Mouse (Mus musculus) left cerebral cortex, adult 8-10 months (tissue): Measurements from ENCODE around the gene Rhbdf1. TPM values are rescaled to one million over a fixed set of nuclear protein-coding genes. Genes with fewer than 3 reads are reported as not detected.
"Not testable (repeated sequence)": the region's sequence is repeated elsewhere in the genome, so short reads cannot be mapped to it uniquely, and the experiment has no call there.

Source experiments
- DNase-seq, 2 experiments: peaks; one replicate each; pipeline ENCODE4 v3.0.0; 2022; ENCODE audit warnings: low spot score in 2 of 2
- total RNA-seq, 4 experiments: library from RNA; stranded (reverse); gene quantifications; 2 replicates each; pipeline ENCODE4 v1.2.4; 2022

Gene Rhbdf1
- total RNA-seq, 4 experiments from 2014 or later: 8.4 to 14.2 (median 10.1) TPM

DNA sequence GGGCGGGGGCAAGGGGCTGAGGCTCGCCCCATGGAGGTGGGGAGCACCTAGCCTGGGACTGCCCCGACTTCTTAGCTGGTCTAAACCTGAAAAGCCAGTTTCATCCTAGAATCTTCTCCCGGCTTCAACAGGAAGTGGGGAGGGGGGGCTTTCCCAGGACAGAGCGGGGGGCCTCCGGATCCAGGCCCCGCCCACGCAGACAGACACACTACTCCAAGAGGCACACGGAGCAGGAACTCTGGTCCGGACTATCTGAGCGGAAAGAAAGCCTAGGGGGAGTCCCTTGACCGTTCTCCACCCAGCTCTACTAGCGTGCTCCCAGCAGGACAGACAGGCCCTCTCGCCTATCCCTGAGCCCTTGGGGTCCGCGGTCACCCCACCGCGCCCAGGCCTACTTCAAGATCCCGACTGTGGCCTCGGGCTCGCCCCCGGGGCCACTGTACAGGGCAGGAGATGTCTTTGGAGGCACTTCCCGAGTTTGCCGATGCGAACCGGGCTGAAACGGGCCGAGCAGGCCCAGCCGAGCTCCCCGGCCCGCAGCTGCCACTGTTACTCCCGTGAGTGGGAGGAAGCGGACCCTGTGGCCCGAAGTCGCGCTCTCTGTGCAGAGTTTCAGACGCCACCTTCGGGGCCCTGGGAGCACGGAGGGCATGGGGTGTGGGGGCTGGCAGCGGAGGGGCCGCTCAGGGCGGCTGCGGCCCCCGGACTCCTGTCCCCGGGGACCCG is 712 bp downstream of the Rhbdf1 start:
- DNase-seq: no peak

DNA sequence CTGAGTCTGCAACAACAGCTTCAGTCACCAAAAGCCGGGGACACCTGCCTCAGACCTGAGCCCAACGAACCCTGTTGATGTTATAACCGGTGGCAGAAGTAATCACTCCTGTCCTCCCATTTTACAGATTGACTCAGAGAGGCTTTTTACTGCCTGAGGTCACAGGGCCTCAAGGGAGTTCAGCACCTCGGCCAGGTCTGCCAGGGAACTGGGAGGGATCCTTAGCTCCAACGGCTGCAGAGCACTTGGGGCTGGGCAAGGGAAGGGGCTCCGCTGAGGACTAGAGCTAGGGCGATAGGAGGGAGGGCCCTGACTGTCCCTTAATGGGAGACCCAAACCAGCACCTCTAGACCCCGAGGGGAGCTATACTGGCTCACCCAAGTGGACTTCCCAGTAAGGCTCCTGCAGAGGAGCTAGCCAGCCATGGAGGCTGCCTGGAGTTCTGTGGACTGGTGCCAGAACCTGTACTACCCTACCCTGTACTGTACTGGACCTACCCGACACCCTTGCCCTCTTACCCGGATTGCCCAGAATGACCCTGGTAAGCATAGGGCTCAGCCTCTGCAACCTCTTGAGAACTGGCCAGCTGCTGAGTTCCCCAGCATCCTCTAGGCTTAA is 1.4 kb downstream of the Rhbdf1 start:
- DNase-seq: no peak

DNA sequence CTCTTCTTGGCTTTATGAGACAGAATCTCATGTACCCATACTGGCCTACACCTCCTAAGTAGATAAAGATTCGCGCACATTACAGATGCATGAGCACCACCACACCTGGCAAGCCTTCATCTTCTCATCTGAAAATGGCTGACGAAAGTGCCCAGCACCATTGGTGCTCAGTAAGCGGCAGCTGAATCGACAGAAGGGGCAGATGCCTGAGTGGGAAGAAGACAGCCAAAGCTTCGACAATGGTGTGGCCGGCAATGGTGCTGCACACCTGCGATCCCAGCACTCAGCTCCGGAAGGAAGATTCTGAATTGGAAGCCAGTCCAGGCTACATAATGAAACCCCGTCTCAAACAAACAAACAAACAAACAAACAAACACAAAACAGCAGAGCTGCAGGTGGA is 2.8 kb downstream of the Rhbdf1 start:
- DNase-seq: no peak

DNA sequence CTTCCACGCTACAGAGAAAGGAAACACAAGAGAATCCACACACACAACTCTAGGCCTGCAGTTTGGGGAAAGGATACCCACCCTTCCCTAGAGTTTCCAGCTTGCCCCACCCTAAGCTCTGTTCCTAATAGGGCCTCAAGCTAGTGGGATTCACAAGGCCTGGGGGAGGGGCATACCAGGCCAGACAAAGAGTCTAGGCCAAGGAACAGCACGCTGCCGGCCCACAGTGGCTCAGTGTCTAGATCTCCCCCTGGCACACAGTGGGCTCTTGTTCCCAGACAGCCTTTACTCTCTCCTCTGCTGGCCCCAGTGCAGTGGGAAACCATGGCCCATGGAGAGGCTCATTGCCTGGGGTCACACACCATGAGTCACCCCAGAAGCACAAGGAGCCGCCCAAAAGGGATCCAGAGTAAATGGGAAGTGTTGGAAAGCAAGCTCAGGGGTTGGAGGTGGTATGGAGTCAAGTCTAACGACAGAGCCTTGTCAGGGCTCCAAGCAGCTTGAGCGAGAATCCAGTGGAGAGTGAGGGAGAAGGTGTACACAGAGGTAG is 3.5 kb downstream of the Rhbdf1 start:
- no peak for DNase-seq

DNA sequence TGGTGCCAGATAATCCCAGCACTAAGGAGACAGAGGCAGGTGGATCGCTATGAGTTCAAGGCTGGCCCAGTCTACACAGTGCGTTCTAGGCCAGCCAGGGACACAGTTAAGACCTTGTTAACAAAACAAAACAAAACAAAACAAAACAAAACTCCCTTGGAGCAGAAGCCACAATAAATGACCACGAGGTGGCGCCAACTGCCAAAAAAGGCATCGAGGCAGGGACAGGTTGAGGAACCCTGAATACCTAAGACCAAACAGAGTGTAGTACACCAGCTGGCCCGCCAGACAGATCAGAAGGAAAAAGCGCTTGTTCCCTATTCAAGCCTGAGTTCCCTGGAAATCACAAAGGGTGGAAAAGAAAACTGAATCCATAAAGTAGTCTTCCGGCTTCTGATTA is 5.2 kb downstream of the Rhbdf1 start:
- no peak for DNase-seq

DNA sequence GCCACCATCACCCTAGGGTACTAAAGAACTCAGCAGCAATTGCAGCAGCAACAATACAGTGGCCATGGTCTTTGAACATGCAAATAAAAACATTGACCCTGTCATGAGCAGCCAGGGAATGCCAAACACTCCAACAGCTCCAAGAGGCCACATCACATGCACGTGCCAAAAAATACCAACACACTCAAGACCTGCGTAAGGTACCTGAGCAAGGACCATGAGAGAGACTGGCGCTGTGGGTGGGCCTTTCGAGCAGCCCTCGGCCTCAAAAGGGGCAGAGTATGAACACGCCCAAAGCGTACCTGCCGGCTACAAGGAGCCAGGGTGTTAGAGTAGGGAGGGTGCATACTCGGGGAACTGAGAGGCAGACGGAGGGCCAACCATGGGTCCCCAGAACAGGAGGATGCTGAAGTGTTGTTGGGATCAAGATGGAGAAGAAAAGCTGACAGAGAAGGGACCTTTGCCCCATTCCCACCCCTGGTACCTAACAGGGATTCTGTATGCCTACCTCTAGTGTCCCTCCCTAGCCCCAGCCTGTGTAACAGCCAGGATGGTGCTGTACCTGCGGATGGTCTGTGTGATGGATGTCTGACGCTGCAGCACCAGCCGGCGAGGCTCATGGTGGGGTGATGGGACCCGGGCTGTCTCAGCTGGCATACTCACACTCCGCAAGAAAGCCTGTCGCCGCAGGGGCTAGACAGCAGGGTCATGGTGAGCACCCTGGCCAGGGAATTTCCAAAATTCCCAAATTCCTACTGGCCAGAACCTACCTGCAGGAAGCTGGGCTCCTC is 6.5 kb downstream of the Rhbdf1 start:
- DNase-seq: no peak

DNA sequence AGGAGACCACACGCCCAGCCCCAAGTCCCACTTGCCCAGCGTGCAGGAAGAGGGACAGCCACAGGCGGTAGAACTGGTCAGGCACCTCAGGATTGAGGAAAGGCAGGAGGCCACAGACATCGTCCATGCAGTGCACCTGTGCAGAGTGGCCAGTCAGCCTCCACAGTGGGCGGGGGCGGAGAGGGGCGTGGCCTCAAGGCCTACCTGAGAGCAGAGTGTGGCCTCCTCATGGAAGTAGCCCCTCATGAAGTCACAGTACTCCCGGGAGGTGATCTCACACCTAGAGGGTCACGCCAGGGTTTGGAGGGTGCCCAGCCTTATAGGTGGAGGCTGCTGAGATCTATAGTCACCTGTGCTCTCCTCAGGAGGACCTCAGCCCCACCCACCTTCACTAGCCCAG is 11.5 kb downstream of the Rhbdf1 start:
- no peak for DNase-seq

DNA sequence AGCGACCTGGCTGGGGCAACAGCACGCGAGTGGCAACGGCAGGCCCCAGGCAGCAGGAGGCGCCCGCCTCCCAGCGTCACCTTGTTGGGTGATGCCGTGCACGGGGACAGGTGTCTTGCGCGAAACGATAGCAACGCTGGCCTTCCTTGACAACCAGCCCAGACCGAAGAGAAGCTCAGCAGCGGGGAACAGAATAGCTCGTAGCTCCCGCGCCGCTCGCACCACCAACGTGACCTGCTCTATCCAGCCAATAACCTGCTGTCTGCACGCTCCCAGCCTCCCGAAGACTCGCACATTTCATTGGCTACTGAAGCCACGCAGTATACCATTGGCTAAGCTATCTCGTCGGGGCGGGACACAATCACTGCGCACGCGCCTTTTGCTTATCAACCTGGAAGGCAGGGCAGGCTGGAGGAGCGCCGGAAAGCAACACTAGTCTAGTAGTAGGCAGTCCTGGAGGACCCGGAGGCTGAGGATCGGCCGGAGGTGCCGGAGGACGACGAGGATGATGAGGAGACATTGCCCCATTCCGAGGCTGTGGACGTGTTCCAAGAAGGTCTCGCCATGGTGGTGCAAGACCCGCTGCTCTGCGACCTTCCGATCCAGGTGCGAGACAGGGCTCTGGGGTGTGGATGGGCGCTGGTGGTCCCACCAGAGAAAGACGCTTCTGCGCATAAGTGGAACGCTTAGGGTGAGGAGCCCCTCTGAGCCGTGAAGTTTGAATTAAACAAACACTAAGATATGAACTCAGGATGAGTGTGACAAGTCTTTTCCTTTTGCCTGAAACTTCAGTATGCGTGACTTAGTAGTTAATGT is 16.8 kb downstream of the Rhbdf1 start, which contains the start of gene Snrnp25:
Gene Snrnp25, plus strand, starts transcription at position 358 of the 816 bp plus-strand sequence.
- peak; percentile 91 to 96 for DNase-seq

DNA sequence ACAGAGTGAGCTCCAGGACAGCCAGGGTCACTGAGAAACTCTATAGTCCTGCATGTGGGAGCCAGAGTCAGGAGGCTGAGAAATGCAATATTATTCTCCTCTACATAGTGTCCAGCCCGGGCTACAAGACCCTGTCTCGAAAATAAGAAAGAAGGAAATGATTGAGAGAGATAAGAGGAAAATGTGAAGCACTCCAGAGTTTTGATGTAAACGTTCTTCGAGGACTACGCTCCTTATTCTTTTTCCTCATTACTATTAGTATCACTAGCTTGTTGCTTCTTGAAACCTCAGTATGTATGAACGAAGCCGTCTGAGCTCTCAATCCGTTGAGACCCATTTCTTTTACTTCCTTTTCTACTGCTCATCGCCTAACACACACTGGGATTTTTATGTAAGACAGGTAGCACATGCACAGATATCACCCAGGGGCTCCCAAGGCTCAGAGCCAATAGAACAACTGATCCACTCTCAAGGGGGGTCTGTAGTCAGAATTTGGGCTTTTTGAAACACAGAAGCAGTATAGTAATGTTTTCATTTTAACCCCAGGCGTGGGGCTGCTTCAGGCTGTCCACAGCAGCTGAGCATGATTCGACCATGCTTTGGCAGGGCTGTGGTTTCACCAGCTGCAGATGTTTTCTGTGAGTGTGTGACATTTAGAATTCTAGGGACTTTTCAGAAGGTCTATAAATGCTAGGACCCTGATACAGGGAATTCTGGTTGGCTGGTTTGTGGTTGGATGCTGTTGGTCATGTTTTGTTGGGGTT is 20.0 kb downstream of the Rhbdf1 start:
- no peak for DNase-seq

DNA sequence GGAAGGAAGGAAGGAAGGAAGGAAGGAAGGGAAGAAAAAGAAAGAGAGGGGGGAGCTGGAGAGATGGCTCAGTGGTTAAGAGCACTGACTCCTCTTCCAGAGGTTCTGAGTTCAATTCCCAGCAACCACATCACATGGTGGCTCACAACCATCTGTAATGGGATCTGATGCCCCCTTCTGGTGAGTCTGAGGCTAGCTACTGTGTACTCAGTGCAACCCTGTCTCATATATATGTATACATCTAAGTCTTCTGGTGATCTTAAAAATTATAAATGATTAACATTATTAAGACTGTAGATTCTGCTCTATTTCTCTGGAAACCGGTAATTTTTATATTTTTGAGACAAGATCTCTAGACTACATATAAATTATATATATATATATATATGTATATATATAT is 21.1 kb downstream of the Rhbdf1 start:
- not testable (repeated sequence) for DNase-seq

DNA sequence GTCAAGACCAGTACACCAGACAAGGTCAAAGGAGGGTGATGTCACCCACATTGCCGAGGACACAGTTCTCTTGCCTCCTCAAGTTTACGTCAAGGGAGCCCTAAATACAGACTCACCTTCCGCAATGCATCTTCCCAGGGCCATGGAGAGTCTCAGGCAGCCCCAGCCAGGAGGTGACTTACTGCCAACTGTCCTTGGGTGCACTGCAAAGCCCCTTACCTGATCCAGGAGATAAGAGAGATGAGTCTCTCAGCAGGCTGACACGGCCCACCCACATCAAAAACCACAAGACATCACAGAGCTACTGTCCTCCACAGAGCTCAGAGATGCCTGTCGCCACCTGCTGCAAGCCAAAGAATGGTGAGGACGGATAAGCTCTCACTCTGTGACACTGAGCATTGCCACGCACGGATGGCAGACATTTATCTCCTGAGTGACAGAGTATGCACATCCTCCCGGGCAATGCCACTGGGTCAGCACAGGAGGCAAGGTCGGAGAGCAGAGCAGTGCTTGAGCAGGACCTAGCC is 22.0 kb downstream of the Rhbdf1 start, which contains the start of gene Il9r:
Gene Il9r, minus strand, starts transcription at position 205 of the 527 bp plus-strand sequence.
- DNase-seq: no peak

DNA sequence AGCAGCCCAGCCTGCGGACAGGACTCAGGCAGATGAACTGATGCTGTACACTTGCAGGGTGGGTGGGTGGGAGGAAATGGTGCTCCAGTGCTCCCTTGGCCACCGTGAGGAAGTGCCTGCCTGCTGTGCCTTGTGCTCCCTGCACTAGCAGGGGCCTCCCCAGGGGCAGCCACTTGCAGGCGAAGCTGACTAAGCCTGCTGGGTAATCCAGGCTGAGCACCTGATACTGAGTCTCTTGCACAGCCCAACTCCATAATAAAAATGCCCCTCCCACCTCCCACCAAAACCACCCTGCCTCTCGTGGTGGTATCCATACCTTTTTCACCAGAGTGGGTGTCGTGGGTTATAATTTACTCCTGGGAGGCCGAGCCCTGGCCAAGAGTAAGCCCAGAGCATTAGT is 22.9 kb downstream of the Rhbdf1 start:
- no peak for DNase-seq

DNA sequence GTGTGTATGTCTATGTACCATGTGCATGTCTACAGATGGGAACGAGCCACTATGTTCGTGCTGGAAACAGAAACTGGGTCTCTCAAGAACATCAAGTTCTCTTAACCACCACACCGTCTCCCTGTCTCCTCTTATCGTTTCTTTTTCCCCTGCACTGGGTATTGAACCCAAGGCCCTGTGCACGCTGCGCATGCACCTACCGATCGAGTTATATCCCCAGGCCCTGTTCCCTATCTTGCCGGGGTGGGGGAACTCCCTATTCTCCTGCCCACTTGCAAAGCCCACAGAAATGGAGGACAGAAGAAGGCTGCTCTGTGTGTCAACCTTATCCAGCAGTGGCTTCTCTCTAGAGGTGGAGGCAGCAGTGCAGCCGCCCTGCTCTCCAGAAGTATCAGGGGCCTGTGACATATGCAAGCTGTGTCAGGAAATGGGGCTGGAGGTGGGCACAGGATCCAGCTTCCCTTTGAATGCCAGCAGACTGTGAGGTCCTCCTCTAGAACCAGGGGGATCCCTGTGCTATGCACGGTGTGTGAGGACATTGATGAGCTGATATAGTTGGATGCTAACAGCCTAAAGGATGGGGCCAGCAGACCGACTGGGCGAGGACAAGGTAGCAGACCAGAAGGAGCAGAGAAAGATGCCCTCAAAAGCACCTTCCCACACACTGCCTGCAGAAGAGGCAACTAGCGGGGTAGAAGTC is 23.7 kb downstream of the Rhbdf1 start:
- DNase-seq: no peak

DNA sequence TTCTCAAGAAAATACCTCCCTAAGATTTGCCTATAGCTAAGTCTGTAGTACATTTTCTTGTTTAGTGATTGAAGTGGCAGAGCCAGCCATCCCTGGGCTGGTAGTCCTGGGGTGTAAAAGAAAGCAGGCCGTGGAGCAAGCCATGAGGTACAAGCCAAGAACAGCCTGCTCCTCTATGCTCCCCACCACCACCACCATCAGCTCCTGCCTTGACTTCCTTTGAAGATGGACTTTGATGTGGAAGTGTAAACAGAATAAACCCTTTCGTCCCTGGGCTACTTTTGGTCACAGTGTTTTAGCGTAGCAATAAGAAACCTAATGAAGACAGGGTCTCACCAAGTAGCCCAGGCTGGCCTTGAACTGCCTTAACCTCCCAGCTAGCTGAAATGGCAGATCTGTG is 24.3 kb downstream of the Rhbdf1 start:
- DNase-seq: no peak

DNA sequence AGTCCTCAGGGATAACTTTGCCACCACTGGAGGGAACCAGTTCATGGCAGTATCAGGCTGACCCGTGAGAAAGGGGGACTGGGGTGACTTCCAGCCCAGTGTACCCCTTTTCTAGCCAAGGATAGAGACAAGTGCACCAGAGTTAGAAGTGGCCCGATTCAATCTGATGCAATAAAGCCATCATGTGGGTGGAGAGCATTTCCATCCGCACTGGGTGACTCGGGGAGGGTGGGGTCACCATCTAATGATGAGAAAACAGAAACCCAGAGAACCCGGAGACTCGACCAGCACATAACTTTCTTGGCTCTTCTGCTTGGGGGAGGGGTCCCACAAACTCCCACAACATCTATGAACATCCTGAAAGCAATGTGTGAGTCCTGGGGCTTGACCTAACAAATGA is 25.4 kb downstream of the Rhbdf1 start:
- no peak for DNase-seq

DNA sequence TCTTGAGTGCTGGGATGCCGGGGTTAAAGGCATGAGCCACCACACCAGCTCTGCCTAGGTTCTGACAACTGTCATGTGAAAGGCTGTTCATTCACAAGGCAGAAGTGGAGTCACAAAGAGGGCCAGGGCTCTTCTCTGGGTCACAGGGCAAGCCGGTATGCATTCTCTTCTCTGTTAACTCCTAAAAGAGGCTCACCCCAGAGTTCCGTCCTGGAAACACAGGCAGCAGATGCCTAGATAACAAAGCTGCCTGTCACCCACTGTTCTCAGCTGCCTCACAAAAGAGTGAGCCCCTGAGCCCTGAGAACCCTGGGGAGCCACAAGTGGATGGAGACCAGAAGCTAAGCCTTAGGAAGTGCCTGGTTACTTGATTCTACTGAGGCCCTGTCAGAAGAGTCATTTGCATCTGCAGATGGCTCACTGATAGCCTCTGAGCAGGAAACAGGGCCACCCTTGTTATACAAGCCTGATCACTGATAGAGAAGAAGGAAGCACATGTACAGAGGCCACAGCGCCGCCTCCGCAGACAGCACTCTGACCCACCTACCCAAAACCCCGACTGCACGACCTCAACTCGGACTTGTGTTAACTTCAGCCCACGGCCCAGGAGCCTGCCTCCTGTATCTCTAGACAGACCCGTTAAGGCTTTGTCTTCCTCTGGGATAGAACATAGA is 26.1 kb downstream of the Rhbdf1 start:
- DNase-seq: no peak

DNA sequence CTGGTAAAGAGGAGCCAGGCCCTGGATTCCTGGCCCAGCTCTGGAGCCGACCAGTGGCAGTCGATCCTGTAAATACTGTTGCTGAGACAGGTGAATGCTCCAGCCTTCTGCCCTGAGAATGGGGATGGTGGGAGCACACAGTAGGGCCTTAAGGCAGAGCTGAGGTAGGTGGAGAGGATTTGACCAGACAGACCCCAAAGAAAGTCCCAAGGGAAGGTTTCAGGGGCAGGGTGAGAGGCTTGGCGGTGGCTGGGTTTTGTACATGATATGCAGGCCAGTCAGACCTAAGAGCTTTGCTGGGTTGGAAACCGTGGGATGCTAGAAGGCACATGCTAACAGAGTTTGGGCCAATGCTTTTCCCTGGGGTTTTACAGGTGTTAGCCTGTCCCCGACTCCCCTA is 27.5 kb downstream of the Rhbdf1 start:
- DNase-seq: no peak

DNA sequence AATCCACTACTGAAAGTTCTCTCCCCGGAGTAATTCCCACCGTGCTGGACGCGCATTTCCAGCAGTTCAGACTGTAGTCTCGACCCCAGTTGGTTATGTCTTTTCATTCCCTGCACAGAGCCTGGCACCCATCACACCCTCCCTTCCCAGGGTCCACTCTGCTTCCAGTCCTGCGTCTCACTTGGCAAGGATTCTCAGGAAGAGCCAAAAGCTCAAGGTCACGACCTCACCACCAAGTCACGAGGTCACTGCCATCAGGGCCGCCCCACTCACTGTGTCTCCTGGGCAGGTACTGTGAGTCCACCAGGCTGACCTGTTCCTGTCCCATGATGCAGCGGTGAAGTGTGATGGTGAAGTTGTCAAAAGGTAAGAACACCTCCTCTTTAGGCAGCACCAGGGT is 28.0 kb downstream of the Rhbdf1 start:
- no peak for DNase-seq

DNA sequence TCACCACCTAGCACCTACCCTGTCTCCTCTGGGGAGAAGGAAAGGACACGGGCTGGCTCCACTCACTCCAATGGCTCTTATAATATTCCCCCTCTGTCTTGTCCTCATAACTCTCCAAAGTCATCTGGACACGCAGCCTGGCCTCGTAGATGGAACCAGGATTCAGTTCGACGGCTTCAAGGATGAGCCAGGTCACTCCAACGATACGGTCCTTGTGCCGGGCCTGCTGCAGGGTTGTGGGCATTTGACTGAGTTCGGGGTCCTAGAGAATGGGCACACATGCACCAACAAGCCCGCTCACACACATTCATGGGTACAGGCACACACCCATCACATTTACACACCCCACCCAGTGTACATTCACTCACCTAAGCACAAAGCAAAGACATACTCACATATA is 28.9 kb downstream of the Rhbdf1 start:
- no peak for DNase-seq
